Comparison of ENCODE assay signal across 11 mouse cellular contexts in the genomic region with DNA sequence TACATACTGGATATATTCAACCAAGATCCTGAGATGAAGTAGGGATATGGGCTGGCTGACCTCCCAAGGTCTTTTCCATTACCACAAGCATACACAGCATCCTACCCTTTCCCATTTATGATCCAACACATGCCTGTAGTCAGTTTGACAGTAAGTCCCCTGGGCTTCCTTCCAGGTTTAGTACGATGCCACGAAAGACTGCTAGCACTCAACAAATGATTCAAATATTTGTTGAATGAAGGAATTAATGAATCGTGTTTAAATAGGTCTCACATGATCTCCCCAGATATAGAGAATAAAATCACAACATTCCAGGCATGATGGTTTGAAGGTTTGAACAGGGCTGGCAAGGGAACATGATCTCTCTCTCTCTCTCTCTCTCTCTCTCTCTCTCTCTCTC. TPM values are rescaled to one million over a fixed set of nuclear protein-coding genes. Genes with fewer than 3 reads are reported as not detected.
DNase-seq lines count a peak whose midpoint lies in the region; ATAC-seq and TF ChIP-seq lines count a peak whose summit lies in the region.
"Had no signal": no experiment of that assay in that cellular context is flagged by ENCODE, and none has a peak within 500 bp of the region (broad histone marks: within the 10 kb centered on the region; RNA-seq: fewer than 3 reads in every experiment).

No protein-coding gene starts in this region.

- peak overlapping the region; percentile 98 for H3K4me2 ChIP-seq in heart, embryonic 16.5 days (ENCODE audit: low read depth, low read length)
- no peak overlapping the region for H3K4me2 ChIP-seq in heart, embryonic 11.5 days
- H3K4me2 ChIP-seq in forebrain, embryonic 15.5 days (replicated peaks) = peak overlapping the region; percentile 94
- peak overlapping the region; percentile 93 for H3K4me2 ChIP-seq in midbrain, embryonic 15.5 days

- peak; percentile 74 for DNase-seq in brain, embryonic 14.5 days (ENCODE audit: low read depth)
- DNase-seq in thymus, postnatal 14 days = no peak
- no peak for DNase-seq in embryo, embryonic 10 days (ENCODE audit: low spot score)
- DNase-seq in kidney, adult 18-20 months = no peak
- DNase-seq: adrenal gland, postnatal 10 days; heart, postnatal 36 days had no signal

- H3K9ac ChIP-seq in heart, embryonic 16.5 days (ENCODE audit: low read length) = no peak overlapping the region
- H3K9ac ChIP-seq in heart, embryonic 11.5 days (ENCODE audit: low read depth, low read length) = no peak overlapping the region
- peak overlapping the region; percentile 13; the same call in 1 of the 2 replicates for H3K9ac ChIP-seq in forebrain, embryonic 15.5 days (replicated peaks)
- H3K9ac ChIP-seq in midbrain, embryonic 15.5 days = no peak overlapping the region

- no peaks in the 10 kb centered on the region for H3K36me3 ChIP-seq in heart, embryonic 16.5 days (ENCODE audit: control insufficient read depth, insufficient read depth)
- H3K36me3 ChIP-seq in heart, embryonic 11.5 days (ENCODE audit: control insufficient read depth, insufficient read depth, low read length) = no peaks in the 10 kb centered on the region
- no peaks in the 10 kb centered on the region for H3K36me3 ChIP-seq in forebrain, embryonic 15.5 days
- no peaks in the 10 kb centered on the region for H3K36me3 ChIP-seq in midbrain, embryonic 15.5 days (replicated peaks)

- H3K9me3 ChIP-seq in heart, embryonic 16.5 days (replicated peaks; ENCODE audit: control insufficient read depth, low read length) = no peaks in the 10 kb centered on the region
- H3K9me3 ChIP-seq in heart, embryonic 11.5 days (replicated peaks; ENCODE audit: control insufficient read depth, low read length) = no peaks in the 10 kb centered on the region
- H3K9me3 ChIP-seq in forebrain, embryonic 15.5 days = no peaks in the 10 kb centered on the region
- H3K9me3 ChIP-seq in midbrain, embryonic 15.5 days = no peaks in the 10 kb centered on the region

- H3K27me3 ChIP-seq in heart, embryonic 16.5 days (ENCODE audit: control insufficient read depth, insufficient read depth, low read length) = peaks cover 9% of the 10 kb centered on the region
- H3K27me3 ChIP-seq in heart, embryonic 11.5 days (ENCODE audit: control insufficient read depth, insufficient read depth, low read length) = peaks cover 12% of the 10 kb centered on the region
- H3K27me3 ChIP-seq in forebrain, embryonic 15.5 days = 0 out of 2 replicates have a peak, but pooled peaks cover 2% of the 10 kb centered on the region
- H3K27me3 ChIP-seq in midbrain, embryonic 15.5 days (replicated peaks) = no peaks in the 10 kb centered on the region

- no peak overlapping the region for H3K27ac ChIP-seq in heart, embryonic 16.5 days (ENCODE audit: low read length)
- H3K27ac ChIP-seq in heart, embryonic 11.5 days (ENCODE audit: low read depth, low read length) = no peak overlapping the region
- no peak overlapping the region for H3K27ac ChIP-seq in forebrain, embryonic 15.5 days (replicated peaks)
- no peak overlapping the region for H3K27ac ChIP-seq in midbrain, embryonic 15.5 days

- no peak for ATAC-seq in heart, embryonic 16.5 days (replicated peaks; ENCODE audit: extremely low read depth, insufficient read depth, low FRiP score)
- no peak for ATAC-seq in heart, embryonic 11.5 days (replicated peaks; ENCODE audit: insufficient number of reproducible peaks, low FRiP score, low TSS enrichment)
- no peak for ATAC-seq in forebrain, embryonic 15.5 days (replicated peaks)
- no peak for ATAC-seq in midbrain, embryonic 15.5 days (replicated peaks)

- TF ChIP-seq POLR2A in brain, embryonic 14.5 days (IDR thresholded peaks at IDR 0.05; ENCODE audit: borderline replicate concordance, extremely low read depth, insufficient read depth, insufficient read length, poor library complexity, severe bottlenecking) = no peak

- TF ChIP-seq CTCF in brain, embryonic 14.5 days (IDR thresholded peaks at IDR 0.05; ENCODE audit: borderline replicate concordance, extremely low read depth, insufficient read depth, insufficient read length) = no peak

- peaks cover 7% of the 10 kb centered on the region for H3K4me1 ChIP-seq in heart, embryonic 16.5 days (ENCODE audit: control insufficient read depth, insufficient read depth, low read length)
- no peaks in the 10 kb centered on the region for H3K4me1 ChIP-seq in heart, embryonic 11.5 days (ENCODE audit: control insufficient read depth, insufficient read depth, low read length)
- H3K4me1 ChIP-seq in forebrain, embryonic 15.5 days = peaks cover 16% of the 10 kb centered on the region
- H3K4me1 ChIP-seq in midbrain, embryonic 15.5 days = peaks cover 5% of the 10 kb centered on the region

- no peak overlapping the region for H3K4me3 ChIP-seq in heart, embryonic 16.5 days (ENCODE audit: low read length)
- H3K4me3 ChIP-seq in heart, embryonic 11.5 days (ENCODE audit: low read depth, low read length) = no peak overlapping the region
- H3K4me3 ChIP-seq in forebrain, embryonic 15.5 days = peak overlapping the region; percentile 64
- peak overlapping the region; percentile 67 for H3K4me3 ChIP-seq in midbrain, embryonic 15.5 days
- H3K4me3 ChIP-seq: myocyte had no signal

- 45% methylated on average over 3 of the region's 3 CpGs for WGBS in heart, embryonic 16.5 days
- 66% methylated on average over 3 of the region's 3 CpGs for WGBS in heart, embryonic 11.5 days (ENCODE audit: insufficient replicate concordance)
- 26% methylated on average over 3 of the region's 3 CpGs for WGBS in forebrain, embryonic 15.5 days
- WGBS in midbrain, embryonic 15.5 days = 52% methylated on average over 3 of the region's 3 CpGs

RNA-seq across cellular contexts. Expression of a gene that starts 1.0 kb away (rescaled TPM):
- 0.12 and 0.25 TPM in 2 replicates for polyA plus RNA-seq in heart, embryonic 16.5 days (2015; fragmentation: Nextera tagmentation; extraction: Ambion mirVana)
- polyA plus RNA-seq in heart, embryonic 11.5 days (2014; fragmentation: Nextera tagmentation; extraction: Ambion mirVana) = 0.06 and 0.39 TPM in 2 replicates
- 1.5 and 2.6 TPM in 2 replicates for polyA plus RNA-seq in brain, embryonic 14.5 days (2012; rRNA removed)
- 3.7 and 4.2 TPM in 2 replicates for polyA plus RNA-seq in forebrain, embryonic 15.5 days (2015; fragmentation: Nextera tagmentation; extraction: Ambion mirVana)
- 5.7 and 6.1 TPM in 2 replicates for polyA plus RNA-seq in midbrain, embryonic 15.5 days (2015; fragmentation: Nextera tagmentation; extraction: Ambion mirVana)

RNA-seq across cellular contexts. Expression of a gene that starts 31.3 kb away (rescaled TPM):
- polyA plus RNA-seq in heart, embryonic 16.5 days (2015; fragmentation: Nextera tagmentation; extraction: Ambion mirVana) = 31.2 and 34.2 TPM in 2 replicates
- polyA plus RNA-seq in heart, embryonic 11.5 days (2014; fragmentation: Nextera tagmentation; extraction: Ambion mirVana) = 39.6 and 43.1 TPM in 2 replicates
- 8.7 and 13.2 TPM in 2 replicates for polyA plus RNA-seq in brain, embryonic 14.5 days (2012; rRNA removed)
- polyA plus RNA-seq in forebrain, embryonic 15.5 days (2015; fragmentation: Nextera tagmentation; extraction: Ambion mirVana) = 25.7 and 26.5 TPM in 2 replicates
- 6.8 and 7.4 TPM in 2 replicates for polyA plus RNA-seq in midbrain, embryonic 15.5 days (2015; fragmentation: Nextera tagmentation; extraction: Ambion mirVana)

Comparison
In these comparisons a context has a peak if more than half of its experiments do, and no peak if none do; other contexts are left out.
1. H3K4me3 ChIP-seq: peak in forebrain, embryonic 15.5 days (single experiment) and midbrain, embryonic 15.5 days (single experiment); none in heart, embryonic 16.5 days (single experiment) and heart, embryonic 11.5 days (single experiment).